ENCODE assay signal across 8 mouse cellular contexts in genomic region chr4:126967241-126967863, GRCm38 (mm10). TPM values are rescaled to one million over a fixed set of nuclear protein-coding genes. Genes with fewer than 3 reads are reported as not detected.
DNase-seq lines count a peak whose midpoint lies in the region; ATAC-seq and TF ChIP-seq lines count a peak whose summit lies in the region.

No protein-coding gene starts in this region.

- DNase-seq in spleen, adult 18-20 months, result peak; percentile 6 to 18
- no peak for DNase-seq in spleen, adult 12 weeks (ENCODE audit: low spot score)
- peak; percentile 45 for DNase-seq in cerebellum, adult 9-11 months
- peak; percentile 18 for DNase-seq in gastrocnemius, postnatal 10 days
- DNase-seq in liver, embryonic 14.5 days (ENCODE audit: low read depth in 3 of 3, low spot score in 3 of 3), result peak in 1 of 3 experiments; percentile 11
- DNase-seq in naive thymus-derived CD4-positive, alpha-beta T cell, adult 2 months (ENCODE audit: low read depth), result peak; percentile 44
- DNase-seq in urinary bladder, postnatal 25 days (ENCODE audit: low spot score), result peak; percentile 19

- H3K27ac ChIP-seq in intestine, embryonic 15.5 days, result peak overlapping the region; percentile 95
- peak overlapping the region; percentile 6; the same call in 1 of the 2 replicates for H3K27ac ChIP-seq in liver, embryonic 14.5 days

- TF ChIP-seq CTCF in liver, embryonic 14.5 days (IDR thresholded peaks at IDR 0.05; ENCODE audit: low read depth), result no peak

- peak overlapping the region; percentile 100 for H3K4me3 ChIP-seq in intestine, embryonic 15.5 days (replicated peaks)
- H3K4me3 ChIP-seq in liver, embryonic 14.5 days (ENCODE audit: insufficient read depth in 1 of 2, low read depth in 2 of 2, low read length in 2 of 2), result peak overlapping the region; percentile 75 to 94

- TF ChIP-seq EP300 in liver, embryonic 14.5 days (IDR thresholded peaks at IDR 0.05; ENCODE audit: low read depth), result no peak

- ATAC-seq in intestine, embryonic 15.5 days, result peak; percentile 52
- peak; percentile 22 for ATAC-seq in liver, embryonic 14.5 days (ENCODE audit: insufficient read depth)

- H3K36me3 ChIP-seq in intestine, embryonic 15.5 days, result no peaks in the 10 kb centered on the region
- H3K36me3 ChIP-seq in liver, embryonic 14.5 days (replicated peaks; ENCODE audit: control insufficient read depth, insufficient read depth, low read depth), result no peaks in the 10 kb centered on the region

- H3K9ac ChIP-seq in intestine, embryonic 15.5 days, result peak overlapping the region; percentile 96
- H3K9ac ChIP-seq in liver, embryonic 14.5 days (replicated peaks), result peak overlapping the region; percentile 95

- H3K27me3 ChIP-seq in intestine, embryonic 15.5 days (replicated peaks), result no peaks in the 10 kb centered on the region
- no peaks in the 10 kb centered on the region for H3K27me3 ChIP-seq in liver, embryonic 14.5 days (ENCODE audit: control insufficient read depth, insufficient read depth, low read length)

- peak overlapping the region; percentile 76 for H3K4me2 ChIP-seq in intestine, embryonic 15.5 days (replicated peaks)
- peak overlapping the region; percentile 77 for H3K4me2 ChIP-seq in liver, embryonic 14.5 days (ENCODE audit: low read depth)

- under 1% methylated on average over 22 of the region's 53 CpGs for WGBS in intestine, embryonic 15.5 days
- WGBS in liver, embryonic 14.5 days (ENCODE audit: insufficient replicate concordance), result 2% methylated on average over 13 of the region's 53 CpGs

- H3K4me1 ChIP-seq in intestine, embryonic 15.5 days (replicated peaks), result no peaks in the 10 kb centered on the region
- peaks cover 8 to 9% of the 10 kb centered on the region in 2 experiments for H3K4me1 ChIP-seq in liver, embryonic 14.5 days (replicated peaks; ENCODE audit: control insufficient read depth in 2 of 2, insufficient read depth in 2 of 2, low read length in 1 of 2)

- no peaks in the 10 kb centered on the region for H3K9me3 ChIP-seq in intestine, embryonic 15.5 days
- no peaks in the 10 kb centered on the region for H3K9me3 ChIP-seq in liver, embryonic 14.5 days (ENCODE audit: control insufficient read depth, low read length)

RNA-seq across cellular contexts. Expression of gene Zmym4, which starts 0.6 kb away (rescaled TPM):
- total RNA-seq in gastrocnemius, postnatal 10 days (2021), result 10 to 100 TPM; 21.6 to 32.1 TPM
- polyA plus RNA-seq in intestine, embryonic 15.5 days (2015; fragmentation: Nextera tagmentation; extraction: Ambion mirVana), result 15.1 and 15.2 TPM in 2 replicates
- 2.3 and 2.8 TPM in 2 replicates for polyA plus RNA-seq in liver, embryonic 14.5 days (2012; rRNA removed)
- 2.6 and 3.2 TPM in 2 replicates for polyA plus RNA-seq in liver, embryonic 14.5 days (2014; fragmentation: Nextera tagmentation; extraction: Ambion mirVana)

RNA-seq across cellular contexts. Expression of gene Sfpq, which starts 53.8 kb away (rescaled TPM):
- 100 to 1,000 TPM in 1 of 2 experiments, 10 to 100 TPM in 1; 97.8 to 138 TPM for total RNA-seq in gastrocnemius, postnatal 10 days (2021)
- polyA plus RNA-seq in intestine, embryonic 15.5 days (2015; fragmentation: Nextera tagmentation; extraction: Ambion mirVana), result 71.9 and 75.6 TPM in 2 replicates
- 36.8 and 89.3 TPM in 2 replicates for polyA plus RNA-seq in liver, embryonic 14.5 days (2012; rRNA removed)
- polyA plus RNA-seq in liver, embryonic 14.5 days (2014; fragmentation: Nextera tagmentation; extraction: Ambion mirVana), result 34.6 and 35.5 TPM in 2 replicates
